Mouse (Mus musculus) thymus, adult 18-20 months (tissue): Measurements from ENCODE around the gene Itga10.
"Not testable (repeated sequence)": the region's sequence is repeated elsewhere in the genome, so short reads cannot be mapped to it uniquely, and the experiment has no call there.

Experiments used
- DNase-seq, 2 experiments: peaks; one replicate each; pipeline ENCODE4 v3.0.0; 2022; ENCODE audit warnings: mixed read lengths in 2 of 2

Gene Itga10

DNA sequence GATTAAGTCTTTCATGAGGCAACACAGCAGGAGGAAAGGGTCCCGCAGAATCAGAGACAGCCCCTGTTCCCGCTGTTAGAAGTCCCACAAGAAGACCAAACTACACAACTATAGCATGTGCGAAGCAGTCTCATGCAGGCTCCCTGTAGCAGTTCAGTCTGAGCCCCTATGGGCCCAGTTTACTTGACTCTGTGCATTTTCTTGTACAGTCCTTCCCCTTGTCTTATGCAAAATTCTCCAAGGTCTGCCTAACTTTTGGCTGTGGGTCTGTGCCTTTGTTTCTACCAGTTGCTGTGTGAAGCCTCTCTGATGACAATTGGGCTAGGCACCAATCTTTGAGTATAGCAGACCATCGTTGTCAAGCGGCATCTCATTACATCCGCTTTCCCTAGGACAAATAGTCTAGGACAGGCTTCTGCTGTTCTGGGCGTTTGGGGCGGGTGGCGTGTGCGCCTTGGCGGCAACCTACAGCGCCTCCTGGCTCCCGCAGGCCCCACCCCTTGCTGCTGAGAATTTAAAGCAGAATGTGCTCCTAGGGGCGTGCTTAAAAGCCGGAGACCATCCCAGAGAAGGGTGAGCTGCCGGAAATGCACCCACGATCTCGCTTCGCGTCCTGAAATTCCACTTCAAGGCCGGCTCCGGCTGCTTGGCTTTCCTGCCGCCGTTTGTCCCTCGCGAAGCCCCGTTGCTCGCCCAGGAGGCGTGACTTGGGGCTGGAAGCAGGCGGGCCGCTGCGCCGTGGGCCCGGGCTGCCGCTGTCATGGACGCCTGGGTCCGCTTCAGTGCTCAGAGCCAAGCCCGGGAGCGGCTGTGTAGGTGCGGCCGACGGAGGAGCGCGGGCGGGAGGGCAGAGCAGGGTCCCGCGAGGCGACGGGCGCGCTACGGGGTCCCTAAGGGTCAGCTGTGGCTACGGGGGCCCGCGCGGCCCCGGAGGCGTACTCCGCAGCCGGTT lies 10.2 kb upstream of the Itga10 start, which contains the start of the genes Pex11b and Gm42957:
Gene Pex11b (plus strand): TSS at position 449 of the 952 bp plus-strand sequence.
Gene Gm42957 (plus strand): TSS at position 547 of the 952 bp plus-strand sequence.
- DNase-seq = peak; percentile 71 to 82

DNA sequence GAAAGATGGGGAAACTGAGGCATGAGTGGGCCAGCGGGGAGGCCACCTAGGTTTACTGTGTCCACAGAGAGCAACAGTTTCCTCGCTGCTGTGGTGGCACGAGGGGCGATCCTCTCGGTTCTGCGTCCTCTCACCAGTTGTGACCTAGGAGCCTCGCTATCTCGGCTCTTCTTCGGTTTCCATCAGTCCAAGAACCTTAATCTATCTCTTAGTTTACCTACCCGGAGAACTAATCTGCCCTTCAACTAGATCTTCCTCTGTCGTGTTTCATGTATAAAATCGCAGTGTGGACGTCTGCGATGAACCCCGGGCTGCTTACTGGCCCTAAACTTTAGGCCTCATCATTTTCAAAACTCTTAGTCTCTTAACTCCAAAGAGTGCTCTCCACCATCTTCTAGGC lies 9.5 kb upstream of the Itga10 start:
- DNase-seq = no peak

DNA sequence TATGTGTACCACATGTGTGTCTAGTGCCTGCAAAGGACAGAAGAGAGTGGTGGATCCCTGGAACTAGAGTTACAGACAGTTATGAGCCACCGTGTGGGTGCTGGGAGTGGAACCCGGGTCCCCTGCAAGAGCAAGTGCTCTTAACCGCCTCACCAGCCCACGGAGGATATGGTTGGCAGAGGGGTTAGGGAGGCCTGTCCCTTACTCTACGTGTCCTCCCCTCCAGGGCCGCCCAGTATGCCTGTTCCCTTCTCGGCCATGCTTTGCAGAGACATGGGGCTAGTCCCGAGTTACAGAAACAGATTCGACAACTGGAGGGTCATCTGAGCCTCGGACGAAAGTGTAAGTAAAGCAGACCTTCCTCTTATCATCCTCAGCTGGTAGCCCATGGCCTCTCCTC lies 8.9 kb upstream of the Itga10 start:
- no peak for DNase-seq

DNA sequence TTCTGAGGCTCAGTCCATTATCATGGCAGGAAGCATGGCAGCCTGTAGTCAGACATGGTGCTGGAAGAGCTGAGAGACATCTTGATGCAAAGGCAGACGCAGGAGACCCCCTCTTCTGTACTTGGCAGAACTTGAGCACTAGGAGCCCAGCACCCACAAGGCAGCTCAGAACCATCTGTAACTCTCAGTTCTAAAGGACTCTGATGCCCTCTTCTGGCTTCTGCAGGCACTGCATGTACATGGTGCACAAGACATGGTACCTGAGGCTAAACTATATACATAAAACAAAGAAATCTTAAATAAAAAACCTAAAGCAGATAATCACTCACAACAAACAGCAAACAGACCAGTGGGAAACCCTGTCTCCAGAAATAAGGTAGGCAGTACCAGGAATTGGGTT lies 6.2 kb upstream of the Itga10 start:
- peak; percentile 32 to 58 for DNase-seq

DNA sequence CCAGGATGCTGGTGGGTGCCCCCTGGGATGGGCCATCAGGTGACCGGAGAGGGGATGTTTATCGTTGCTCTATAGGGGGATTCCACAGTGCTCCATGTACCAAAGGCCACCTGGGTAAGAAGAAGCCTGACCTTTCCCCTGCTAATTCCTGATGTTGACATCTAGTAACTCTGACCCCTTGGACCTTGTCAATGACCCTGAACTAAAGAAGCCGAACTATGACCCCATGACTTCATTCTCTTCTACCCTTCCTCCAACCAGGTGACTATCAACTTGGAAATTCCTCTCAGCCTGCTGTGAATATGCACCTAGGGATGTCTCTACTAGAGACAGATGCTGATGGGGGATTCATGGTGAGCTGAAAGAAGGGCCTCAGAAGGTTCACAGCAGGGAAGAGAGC lies 2.0 kb downstream of the Itga10 start:
- no peak for DNase-seq

DNA sequence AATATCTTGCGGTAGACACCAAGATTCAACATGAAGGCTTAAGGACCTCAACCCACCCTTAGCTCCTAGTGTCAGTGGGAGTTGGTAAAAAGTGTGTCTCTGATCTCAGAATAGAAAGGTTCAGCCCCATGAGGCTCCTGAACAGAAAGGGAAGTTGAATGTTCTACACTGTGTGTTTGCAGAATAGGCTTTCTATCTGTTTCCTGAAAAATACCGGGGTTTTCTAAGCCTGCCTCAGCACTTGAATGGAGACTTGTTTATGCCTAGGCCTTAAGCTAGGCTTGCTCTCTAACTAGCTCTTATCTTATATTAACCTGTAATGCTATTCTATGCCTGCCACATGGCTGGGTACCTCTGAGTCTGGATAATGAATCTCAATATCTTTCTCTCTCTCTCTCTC lies 15.5 kb downstream of the Itga10 start:
- DNase-seq = no peak

DNA sequence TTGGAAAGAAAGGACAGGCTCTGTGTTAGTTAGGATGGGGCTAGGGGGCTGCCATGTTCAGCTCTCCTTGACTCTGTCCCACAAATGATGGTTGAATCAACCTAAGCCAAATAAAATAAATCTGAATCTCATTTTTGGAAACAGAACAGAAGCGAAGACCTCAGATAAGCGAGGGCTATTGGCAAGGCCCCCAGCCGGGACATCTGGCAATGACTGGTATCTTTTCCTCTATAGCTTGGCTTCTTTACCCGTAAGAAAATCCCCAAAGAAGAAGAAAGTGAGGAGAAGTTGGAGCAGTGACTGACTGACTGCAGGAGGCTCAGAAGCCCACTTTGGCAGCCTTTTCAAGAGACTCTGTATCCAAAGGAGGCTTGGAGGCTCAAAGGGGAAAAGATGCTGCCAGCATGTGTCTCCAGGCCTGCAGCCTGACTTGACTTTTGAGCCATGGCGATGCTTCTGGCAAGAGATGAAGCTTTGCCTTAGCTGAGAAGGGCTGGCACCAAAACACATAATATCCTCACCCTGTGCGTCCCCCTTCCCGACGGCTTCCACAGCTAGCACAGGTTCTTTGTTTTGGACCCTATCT lies 17.4 kb downstream of the Itga10 start:
- DNase-seq = no peak

DNA sequence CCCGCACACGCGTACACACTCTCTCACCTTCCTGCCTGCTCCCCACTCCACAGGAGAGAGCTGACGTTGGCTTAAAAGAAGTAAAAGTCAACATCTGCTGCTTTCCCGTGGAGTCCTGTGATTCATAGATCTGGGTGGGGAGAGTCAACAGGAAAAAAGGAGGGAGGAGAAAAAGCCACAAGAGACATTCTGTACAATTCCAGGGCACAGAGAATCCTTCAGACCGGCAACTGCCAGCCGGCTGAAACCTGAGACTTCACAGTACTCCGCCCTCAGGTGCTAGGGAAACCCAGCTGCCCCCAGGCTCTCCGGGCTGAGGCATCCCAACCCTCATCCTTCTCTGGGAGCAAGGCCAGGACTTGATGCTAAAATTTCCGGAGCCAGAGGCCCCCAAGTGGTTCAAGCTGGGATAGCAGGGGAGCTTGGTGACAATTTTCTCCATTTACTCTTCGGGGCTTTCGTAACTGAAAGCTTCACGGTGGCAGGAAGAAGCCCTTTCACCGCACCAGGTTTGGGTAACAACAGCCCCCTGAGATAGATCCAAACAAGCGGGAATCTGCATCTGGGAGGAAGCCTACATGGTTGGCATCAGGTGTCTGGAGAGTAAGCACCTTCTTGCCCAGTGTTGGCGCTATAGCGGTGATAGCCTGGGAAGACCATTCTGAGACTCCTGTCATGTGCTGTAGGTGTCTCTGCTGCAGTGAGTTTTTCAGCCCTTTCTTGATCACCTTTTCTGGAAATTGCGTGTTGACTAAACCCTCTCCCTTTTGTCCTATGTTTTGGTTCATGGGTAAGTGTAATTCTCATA lies 18.3 kb downstream of the Itga10 start:
- DNase-seq = peak; percentile 24 to 43

DNA sequence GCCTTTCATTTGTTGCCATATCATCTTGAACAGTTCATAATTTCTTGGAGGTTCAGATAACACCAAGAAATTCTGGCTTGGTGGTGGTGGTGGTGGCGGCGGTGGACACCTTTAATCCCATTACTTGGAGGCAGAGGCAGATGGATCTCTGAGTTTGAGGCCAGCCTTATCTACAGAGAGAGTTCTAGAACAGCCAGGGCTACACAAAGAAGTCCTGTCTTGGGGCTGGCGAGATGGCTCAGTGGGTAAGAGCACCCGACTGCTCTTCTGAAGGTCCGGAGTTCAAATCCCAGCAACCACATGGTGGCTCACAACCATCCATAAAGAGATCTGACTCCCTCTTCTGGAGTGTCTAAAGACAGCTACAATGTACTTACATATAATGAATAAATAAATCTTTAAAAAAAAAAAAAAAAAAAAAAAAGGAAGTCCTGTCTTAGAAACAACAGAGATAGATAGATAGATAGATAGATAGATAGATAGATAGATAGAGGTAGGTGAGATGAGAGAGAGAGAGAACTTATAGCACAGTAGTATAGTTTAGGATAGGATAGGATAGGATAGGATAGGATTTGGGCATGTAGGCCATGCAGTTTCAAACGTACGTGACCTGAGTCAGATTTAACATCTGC lies 20.5 kb downstream of the Itga10 start:
- DNase-seq = not testable (repeated sequence)

DNA sequence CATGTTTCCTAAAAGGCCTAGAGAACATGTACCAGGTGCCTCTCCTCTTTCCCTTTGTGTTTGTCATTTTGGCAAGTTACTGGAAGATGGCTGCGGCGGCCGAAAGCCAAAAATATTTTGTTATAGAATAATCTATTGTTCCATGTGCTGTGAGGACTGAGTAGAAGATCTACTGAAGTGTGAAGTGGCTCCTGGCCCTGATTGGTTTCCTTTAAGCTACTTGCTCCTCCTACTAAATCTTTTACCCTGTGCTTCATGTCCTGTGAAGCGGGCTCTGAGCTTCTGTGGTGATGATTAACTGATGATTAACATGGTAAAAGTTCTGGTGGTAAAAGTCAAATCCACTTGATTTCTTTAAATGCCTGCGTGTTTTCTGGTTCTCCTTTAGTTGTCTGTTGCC lies 21.5 kb downstream of the Itga10 start:
- no peak for DNase-seq

DNA sequence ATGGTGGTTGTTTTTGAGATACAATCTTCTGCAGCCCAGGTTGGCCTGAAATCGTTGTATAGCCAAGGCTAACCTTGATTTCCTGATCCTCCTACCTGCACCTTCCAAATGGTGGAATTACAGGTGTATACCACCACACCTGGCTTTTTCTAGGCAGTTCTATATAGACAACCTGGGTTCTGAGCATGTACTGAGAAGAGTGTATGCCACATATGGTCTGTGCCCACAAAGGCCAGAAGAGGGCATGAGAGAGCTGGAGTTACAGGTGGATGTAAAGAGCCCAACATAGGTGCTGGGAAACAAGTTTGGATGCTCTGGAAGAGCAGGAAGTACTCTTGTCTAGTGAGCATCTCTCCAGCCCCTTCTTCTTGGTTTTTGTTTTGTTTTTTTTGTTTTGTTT lies 21.9 kb downstream of the Itga10 start:
- no peak for DNase-seq

DNA sequence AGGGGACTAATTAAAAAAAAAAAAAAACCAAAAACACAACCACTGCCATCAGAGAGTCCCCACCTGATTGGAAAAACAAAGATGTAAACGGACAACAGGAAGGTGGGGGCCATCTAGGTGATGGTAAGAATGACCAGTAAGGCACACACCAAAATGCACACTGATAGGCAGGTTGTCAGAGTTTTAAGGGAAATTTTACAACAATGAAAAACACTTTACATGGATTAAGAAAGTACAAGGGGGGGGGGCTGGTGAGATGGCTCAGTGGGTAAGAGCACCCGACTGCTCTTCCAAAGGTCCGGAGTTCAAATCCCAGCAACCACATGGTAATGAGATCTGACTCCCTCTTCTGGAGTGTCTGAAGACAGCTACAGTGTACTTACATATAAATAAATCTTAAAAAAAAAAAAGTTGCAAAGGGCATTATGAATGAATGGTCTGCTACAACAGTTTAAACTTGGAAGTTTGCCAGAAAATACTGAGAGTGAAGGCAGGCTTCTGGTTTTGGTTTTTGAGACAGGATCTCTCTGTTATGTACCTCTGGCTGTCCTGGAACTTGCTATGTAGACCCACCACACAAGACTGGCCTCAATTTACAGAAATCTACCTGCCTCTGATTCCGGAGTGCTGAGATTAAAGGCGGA lies 23.2 kb downstream of the Itga10 start:
- DNase-seq = no peak

DNA sequence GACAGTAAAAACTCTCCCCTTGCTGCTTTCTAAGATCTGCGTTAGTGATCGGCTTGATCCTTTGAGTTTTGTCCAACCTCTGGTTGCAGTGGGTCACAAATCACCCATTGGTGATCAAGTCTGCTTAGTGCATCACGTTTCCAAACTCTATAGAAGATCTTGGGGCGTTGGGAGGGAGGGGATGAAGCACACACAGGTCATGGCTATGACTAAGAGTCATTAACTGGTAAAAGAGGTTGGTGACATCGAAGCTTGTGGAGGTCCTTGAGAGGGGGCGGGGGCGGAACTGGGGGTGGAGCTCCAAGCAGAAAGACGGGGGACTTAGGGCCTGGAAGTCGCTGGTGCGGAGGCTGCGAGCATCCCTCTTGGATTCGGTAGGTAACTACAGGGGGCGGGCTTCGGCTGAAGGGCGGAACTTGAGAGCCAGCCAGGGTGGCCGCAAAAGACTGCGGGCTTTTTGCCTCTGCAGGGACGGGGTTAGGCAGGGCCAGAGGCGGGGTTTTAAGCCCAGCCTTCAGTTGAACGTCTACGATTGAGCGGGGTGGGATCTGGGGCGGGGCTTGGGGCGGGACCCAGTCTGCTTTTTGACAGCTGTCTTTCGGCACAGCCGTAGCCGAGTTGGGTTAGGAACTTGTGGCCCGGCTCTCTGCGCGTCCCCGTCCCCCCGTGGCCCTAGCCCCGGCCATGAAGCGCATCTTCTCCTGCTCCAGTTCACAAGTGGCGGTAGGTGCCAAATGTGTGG lies 24.5 kb downstream of the Itga10 start, which contains the start of gene Ankrd35:
Gene Ankrd35 (plus strand): TSS at position 405 of the 742 bp plus-strand sequence.
- peak; percentile 66 to 76 for DNase-seq

DNA sequence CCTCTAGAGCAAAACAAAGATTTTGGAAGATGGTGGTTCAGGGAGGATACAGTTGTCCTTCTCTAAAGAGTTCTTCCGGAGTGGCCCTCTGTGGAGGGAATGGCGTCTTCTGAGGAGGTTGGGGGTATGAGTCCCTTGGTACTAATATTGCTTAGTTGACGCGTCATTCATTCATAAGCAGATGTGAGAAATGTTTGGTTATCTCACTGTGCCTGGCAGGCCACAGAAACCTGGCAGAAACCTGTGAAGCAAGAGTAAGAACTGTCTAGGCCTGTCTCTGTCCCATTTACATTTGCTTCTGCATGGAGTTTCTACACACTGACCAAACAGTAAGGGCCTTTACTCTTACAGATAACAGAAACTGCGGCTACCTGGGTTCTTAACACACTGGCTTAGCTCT lies 26.1 kb downstream of the Itga10 start:
- DNase-seq = no peak

DNA sequence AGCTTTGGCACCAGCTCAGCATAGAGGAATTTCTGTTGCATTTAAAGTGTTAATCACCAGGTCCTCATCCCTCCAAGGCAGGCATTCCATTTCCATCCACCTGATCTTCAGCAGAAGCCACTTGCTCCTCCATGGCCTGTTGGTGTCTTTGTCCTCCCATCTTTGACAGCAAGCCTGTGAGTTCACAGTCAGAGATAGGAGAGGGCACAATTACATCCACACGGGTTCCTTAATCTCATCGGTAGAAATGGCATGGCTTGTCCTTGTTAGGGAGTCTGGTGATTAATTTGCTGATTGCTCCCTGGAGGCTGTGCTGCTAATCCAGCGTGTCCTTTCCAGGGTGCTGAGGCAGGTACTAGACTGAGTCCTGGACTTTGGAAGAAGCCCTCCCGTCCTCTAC lies 28.1 kb downstream of the Itga10 start:
- no peak for DNase-seq

DNA sequence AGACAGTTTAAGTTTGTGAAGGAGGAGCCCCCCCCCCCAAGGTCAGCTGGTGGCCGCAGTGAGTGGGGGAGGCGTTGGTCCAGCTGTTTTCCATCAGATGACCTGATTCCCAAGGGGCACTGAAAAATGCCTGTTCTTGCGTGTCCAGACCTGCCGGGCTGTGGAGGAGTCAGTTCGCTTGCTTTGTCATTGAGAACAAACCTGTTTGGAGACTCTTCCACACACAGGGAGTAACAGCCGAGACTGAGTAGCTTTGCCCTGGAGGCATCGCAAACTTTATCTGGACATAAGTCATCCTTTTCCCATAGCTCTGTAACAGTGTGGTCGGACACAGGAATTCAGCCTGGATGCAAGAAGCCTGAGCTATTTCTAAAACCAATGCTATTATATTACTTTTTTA lies 29.1 kb downstream of the Itga10 start:
- no peak for DNase-seq

DNA sequence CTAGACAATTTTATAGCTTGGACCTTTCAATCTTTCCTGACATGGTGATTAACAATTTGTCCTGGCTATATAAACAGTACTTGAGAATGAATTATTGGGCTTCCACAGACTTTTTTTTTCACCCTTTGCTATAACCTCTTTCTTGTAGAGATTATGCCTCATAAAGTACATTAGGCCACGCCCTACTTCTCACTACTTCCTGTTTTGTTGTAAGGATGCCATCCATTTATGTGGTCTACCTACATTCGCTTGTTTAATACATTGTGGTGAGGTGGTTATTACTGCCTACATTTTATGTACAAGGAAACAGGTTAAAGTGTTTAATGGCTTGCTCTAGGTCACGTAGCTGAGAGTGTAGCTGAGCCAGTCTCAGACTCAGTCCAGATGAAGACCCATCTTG lies 29.8 kb downstream of the Itga10 start:
- no peak for DNase-seq

DNA sequence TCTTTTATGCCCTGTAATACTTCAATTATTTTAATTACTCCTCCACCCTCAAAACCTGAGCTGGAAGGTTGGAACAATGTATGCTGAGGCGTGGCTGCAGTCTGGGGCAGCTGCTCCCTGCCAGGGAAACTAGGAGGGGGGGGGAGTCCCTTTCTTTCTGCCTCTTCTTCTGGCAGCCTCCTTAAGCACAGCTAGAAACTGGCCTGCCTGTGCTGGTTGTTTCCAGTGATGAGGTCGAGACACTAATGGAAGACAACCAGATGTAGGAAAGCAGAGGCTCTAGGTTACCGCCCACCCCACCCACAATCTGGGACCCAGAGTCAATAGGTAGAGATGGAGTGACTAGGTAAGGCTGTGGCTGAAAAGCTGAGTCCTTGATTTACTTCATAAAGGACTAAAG lies 30.3 kb downstream of the Itga10 start:
- DNase-seq = no peak

DNA sequence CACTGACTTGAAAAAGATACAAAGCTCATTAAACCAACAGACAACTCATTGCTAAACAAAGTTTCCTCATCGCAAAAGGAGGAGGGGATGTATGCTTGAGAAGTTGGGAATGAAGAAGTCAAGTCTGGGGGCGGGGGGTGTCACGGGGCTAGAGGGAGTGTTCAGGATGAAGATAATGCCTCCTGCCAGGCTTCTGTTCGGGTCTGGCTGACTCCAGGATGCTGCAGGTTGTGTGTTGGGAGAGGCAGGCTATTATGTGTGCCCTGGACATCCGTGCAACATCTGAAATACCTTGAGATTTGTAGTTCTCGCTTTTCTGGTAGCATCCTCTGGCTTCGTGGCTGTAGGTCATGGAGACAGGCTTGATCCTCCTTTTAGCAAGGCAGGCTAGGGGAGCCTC lies 33.1 kb downstream of the Itga10 start:
- DNase-seq = no peak

DNA sequence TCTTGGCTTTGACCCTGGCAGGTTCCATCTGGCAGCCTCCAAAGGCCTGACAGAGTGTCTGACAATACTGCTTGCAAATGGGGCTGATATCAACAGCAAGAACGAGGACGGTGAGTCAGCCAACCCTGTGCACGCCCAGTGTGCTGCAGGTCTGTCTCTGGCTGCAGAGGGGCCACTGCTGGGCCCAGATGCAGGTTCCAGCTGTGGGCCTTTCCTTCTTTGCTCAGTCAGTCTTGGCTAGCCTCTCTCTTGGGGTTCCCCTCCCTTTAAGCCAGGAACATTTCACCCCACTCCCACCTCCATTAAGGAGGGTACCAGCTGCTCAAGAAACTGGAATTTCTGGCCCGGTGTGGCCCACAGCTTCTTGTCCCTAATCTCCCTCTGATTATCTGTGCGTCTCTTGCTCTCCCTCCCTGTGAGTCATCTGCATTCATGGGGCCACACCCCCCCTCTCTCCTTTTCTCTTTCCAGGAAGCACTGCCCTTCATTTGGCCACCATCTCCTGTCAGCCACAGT lies 33.8 kb downstream of the Itga10 start:
- DNase-seq = no peak

DNA sequence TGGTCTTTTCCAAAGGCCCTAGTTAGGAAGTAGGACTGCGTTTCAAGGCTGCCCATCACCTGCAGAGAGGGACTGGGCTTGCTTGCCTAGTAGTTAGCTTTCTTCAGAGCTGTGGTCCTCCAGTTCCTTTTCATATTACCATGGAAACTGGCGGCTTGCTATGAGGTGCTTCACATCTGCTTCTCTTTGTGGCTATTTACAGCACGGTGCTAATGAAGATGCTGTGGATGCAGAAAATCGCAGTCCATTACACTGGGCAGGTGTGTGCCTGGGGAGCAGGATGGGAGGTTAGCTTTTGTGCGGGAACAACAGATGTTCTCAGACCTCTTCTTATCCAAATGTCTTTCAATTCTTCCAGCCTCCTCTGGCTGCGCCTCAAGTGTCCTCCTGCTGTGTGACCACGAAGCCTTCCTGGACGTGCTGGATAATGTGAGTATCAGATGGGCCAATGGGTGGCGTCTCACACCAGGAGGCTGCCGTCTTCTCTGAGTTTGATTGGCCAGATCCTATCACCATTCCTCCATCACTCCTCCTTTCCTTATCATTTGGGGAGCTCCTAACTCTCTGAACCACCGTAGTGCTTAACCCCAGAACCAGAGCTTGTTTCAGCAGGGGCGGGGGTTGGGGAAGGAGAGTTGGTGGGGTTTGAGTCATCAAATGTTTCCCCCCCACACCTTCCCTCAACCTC lies 35.0 kb downstream of the Itga10 start:
- DNase-seq = no peak
